Mouse (Mus musculus): ENCODE measurements around the gene Snx29. TPM values are rescaled to one million over a fixed set of nuclear protein-coding genes. Genes with fewer than 3 reads are reported as not detected.
"Not testable (repeated sequence)": the region's sequence is repeated elsewhere in the genome, so short reads cannot be mapped to it uniquely, and the experiment has no call there.

The Snx29 gene
- polyA plus RNA-seq, 1 experiment = 27.7 TPM

GRCm38 (mm10) chr16:11359173-11359572, 36.5 kb downstream of the Snx29 start:
- H3K27ac ChIP-seq (ENCODE audit: insufficient read depth, low read depth, low read length) = no peak overlapping the region
- no peak overlapping the region for H3K4me3 ChIP-seq (ENCODE audit: insufficient read depth, low read length)
- no peaks in the 10 kb centered on the region for H3K4me1 ChIP-seq (ENCODE audit: control insufficient read depth, insufficient read depth, low read length)
- TF ChIP-seq POLR2A (IDR thresholded peaks at IDR 0.05; ENCODE audit: borderline replicate concordance, low read depth, low read length) = no peak

GRCm38 (mm10) chr16:11359919-11360318, 37.2 kb downstream of the Snx29 start:
- Histone ChIP-seq H3K27ac (ENCODE audit: insufficient read depth, low read depth, low read length) (no peak overlapping the region), H3K4me3 (ENCODE audit: insufficient read depth, low read length) (no peak overlapping the region), H3K4me1 (ENCODE audit: control insufficient read depth, insufficient read depth, low read length) (no peaks in the 10 kb centered on the region)
- no peak for TF ChIP-seq CTCF (IDR thresholded peaks at IDR 0.05; ENCODE audit: low read depth, low read length)
- no peak for TF ChIP-seq POLR2A (IDR thresholded peaks at IDR 0.05; ENCODE audit: borderline replicate concordance, low read depth, low read length)

GRCm38 (mm10) chr16:11360576-11360975, 37.9 kb downstream of the Snx29 start:
- not testable (repeated sequence) for H3K4me3 ChIP-seq (ENCODE audit: insufficient read depth, low read length); H3K27ac ChIP-seq (ENCODE audit: insufficient read depth, low read depth, low read length); H3K4me1 ChIP-seq (ENCODE audit: control insufficient read depth, insufficient read depth, low read length)

GRCm38 (mm10) chr16:11365626-11366025, 42.9 kb downstream of the Snx29 start:
- H3K4me3 ChIP-seq (ENCODE audit: insufficient read depth, low read length) = no peak overlapping the region
- H3K4me1 ChIP-seq (ENCODE audit: control insufficient read depth, insufficient read depth, low read length) = peaks cover 16% of the 10 kb centered on the region
- TF ChIP-seq CTCF (IDR thresholded peaks at IDR 0.05; ENCODE audit: low read depth, low read length) (no peak), POLR2A (IDR thresholded peaks at IDR 0.05; ENCODE audit: borderline replicate concordance, low read depth, low read length) (no peak)
- no peak overlapping the region for H3K27ac ChIP-seq (ENCODE audit: insufficient read depth, low read depth, low read length)

GRCm38 (mm10) chr16:11366851-11367250, 44.1 kb downstream of the Snx29 start:
- H3K4me3 ChIP-seq (ENCODE audit: insufficient read depth, low read length) = no peak overlapping the region
- peaks cover 24% of the 10 kb centered on the region for H3K4me1 ChIP-seq (ENCODE audit: control insufficient read depth, insufficient read depth, low read length)
- no peak for TF ChIP-seq POLR2A (IDR thresholded peaks at IDR 0.05; ENCODE audit: borderline replicate concordance, low read depth, low read length)
- no peak for TF ChIP-seq CTCF (IDR thresholded peaks at IDR 0.05; ENCODE audit: low read depth, low read length)
- no peak overlapping the region for H3K27ac ChIP-seq (ENCODE audit: insufficient read depth, low read depth, low read length)

GRCm38 (mm10) chr16:11368412-11368811, 45.7 kb downstream of the Snx29 start:
- peaks cover 27% of the 10 kb centered on the region for H3K4me1 ChIP-seq (ENCODE audit: control insufficient read depth, insufficient read depth, low read length)
- H3K4me3 ChIP-seq (ENCODE audit: insufficient read depth, low read length) = no peak overlapping the region
- TF ChIP-seq POLR2A (IDR thresholded peaks at IDR 0.05; ENCODE audit: borderline replicate concordance, low read depth, low read length) (no peak), CTCF (IDR thresholded peaks at IDR 0.05; ENCODE audit: low read depth, low read length) (no peak)
- H3K27ac ChIP-seq (ENCODE audit: insufficient read depth, low read depth, low read length) = no peak overlapping the region

- H3K4me3 ChIP-seq (ENCODE audit: insufficient read depth, low read length) = no peak overlapping the region
- peaks cover 27% of the 10 kb centered on the region for H3K4me1 ChIP-seq (ENCODE audit: control insufficient read depth, insufficient read depth, low read length)
- no peak overlapping the region for H3K27ac ChIP-seq (ENCODE audit: insufficient read depth, low read depth, low read length)
- TF ChIP-seq POLR2A (IDR thresholded peaks at IDR 0.05; ENCODE audit: borderline replicate concordance, low read depth, low read length) (no peak), CTCF (IDR thresholded peaks at IDR 0.05; ENCODE audit: low read depth, low read length) (no peak)
Observed at GRCm38 (mm10) chr16:11369162-11369561, 46.5 kb downstream of the Snx29 start.

- no peak overlapping the region for H3K4me3 ChIP-seq (ENCODE audit: insufficient read depth, low read length)
- TF ChIP-seq CTCF (IDR thresholded peaks at IDR 0.05; ENCODE audit: low read depth, low read length) (no peak), POLR2A (IDR thresholded peaks at IDR 0.05; ENCODE audit: borderline replicate concordance, low read depth, low read length) (no peak)
- H3K27ac ChIP-seq (ENCODE audit: insufficient read depth, low read depth, low read length) = no peak overlapping the region
- H3K4me1 ChIP-seq (ENCODE audit: control insufficient read depth, insufficient read depth, low read length) = peaks cover 27% of the 10 kb centered on the region
Observed at GRCm38 (mm10) chr16:11369642-11370041, 46.9 kb downstream of the Snx29 start.

GRCm38 (mm10) chr16:11370132-11370544, 47.4 kb downstream of the Snx29 start:
- Histone ChIP-seq H3K4me3 (ENCODE audit: insufficient read depth, low read length) (no peak overlapping the region), H3K4me1 (ENCODE audit: control insufficient read depth, insufficient read depth, low read length) (peaks cover 27% of the 10 kb centered on the region), H3K27ac (ENCODE audit: insufficient read depth, low read depth, low read length) (no peak overlapping the region)
- TF ChIP-seq POLR2A (IDR thresholded peaks at IDR 0.05; ENCODE audit: borderline replicate concordance, low read depth, low read length) (no peak), CTCF (IDR thresholded peaks at IDR 0.05; ENCODE audit: low read depth, low read length) (no peak)

- no peak overlapping the region for H3K4me3 ChIP-seq (ENCODE audit: insufficient read depth, low read length)
- peaks cover 40% of the 10 kb centered on the region for H3K4me1 ChIP-seq (ENCODE audit: control insufficient read depth, insufficient read depth, low read length)
- no peak for TF ChIP-seq POLR2A (IDR thresholded peaks at IDR 0.05; ENCODE audit: borderline replicate concordance, low read depth, low read length)
- TF ChIP-seq CTCF (IDR thresholded peaks at IDR 0.05; ENCODE audit: low read depth, low read length) = no peak
- no peak overlapping the region for H3K27ac ChIP-seq (ENCODE audit: insufficient read depth, low read depth, low read length)
Observed at GRCm38 (mm10) chr16:11379264-11379663, 56.6 kb downstream of the Snx29 start.

- TF ChIP-seq POLR2A (IDR thresholded peaks at IDR 0.05; ENCODE audit: borderline replicate concordance, low read depth, low read length) = no peak
- TF ChIP-seq CTCF (IDR thresholded peaks at IDR 0.05; ENCODE audit: low read depth, low read length) = no peak
- no peak overlapping the region for H3K4me3 ChIP-seq (ENCODE audit: insufficient read depth, low read length)
- H3K4me1 ChIP-seq (ENCODE audit: control insufficient read depth, insufficient read depth, low read length) = peaks cover 48% of the 10 kb centered on the region
- no peak overlapping the region for H3K27ac ChIP-seq (ENCODE audit: insufficient read depth, low read depth, low read length)
Observed at GRCm38 (mm10) chr16:11380038-11380437, 57.3 kb downstream of the Snx29 start.
